27 mouse cellular contexts compared by ENCODE assay signal in the genomic region with DNA sequence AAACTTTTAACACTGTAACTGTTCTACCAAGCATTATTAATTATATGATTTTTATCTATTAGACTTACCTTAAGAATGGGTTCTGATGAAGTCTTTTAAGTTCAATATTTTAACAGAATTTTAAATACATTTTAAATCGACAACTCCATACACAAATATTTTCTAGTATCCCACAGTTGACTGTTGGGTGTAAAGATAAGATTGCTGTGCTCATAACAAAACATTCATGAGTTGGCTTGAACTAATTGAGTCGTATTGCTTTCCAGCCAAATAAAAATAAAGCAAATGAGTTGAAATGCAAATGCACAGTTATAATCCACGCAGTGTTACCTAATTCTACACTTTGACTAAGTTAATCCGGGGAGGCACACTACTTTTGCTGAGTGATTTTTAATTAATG.
"Had no signal": no experiment of that assay in that cellular context is flagged by ENCODE, and none has a peak within 500 bp of the region (broad histone marks: within the 10 kb centered on the region; RNA-seq: fewer than 3 reads in every experiment).

No protein-coding gene starts in this region.

- ATAC-seq: forebrain, embryonic 13.5 days; forebrain, embryonic 14.5 days; forebrain, embryonic 15.5 days; forebrain, embryonic 16.5 days; forebrain, postnatal 0 days had no signal

- H3K27me3 ChIP-seq: embryonic facial prominence, embryonic 12.5 days; embryonic facial prominence, embryonic 13.5 days; embryonic facial prominence, embryonic 15.5 days; forebrain, embryonic 12.5 days; forebrain, embryonic 13.5 days; forebrain, embryonic 15.5 days had no signal

- H3K4me1 ChIP-seq: embryonic facial prominence, embryonic 12.5 days had no signal

- H3K4me2 ChIP-seq: embryonic facial prominence, embryonic 12.5 days; embryonic facial prominence, embryonic 13.5 days; embryonic facial prominence, embryonic 15.5 days; forebrain, embryonic 12.5 days; forebrain, embryonic 13.5 days; forebrain, embryonic 15.5 days had no signal

- H3K36me3 ChIP-seq: embryonic facial prominence, embryonic 10.5 days; embryonic facial prominence, embryonic 12.5 days; embryonic facial prominence, embryonic 13.5 days; embryonic facial prominence, embryonic 15.5 days; forebrain, embryonic 10.5 days; forebrain, embryonic 12.5 days; forebrain, embryonic 15.5 days had no signal

- H3K9ac ChIP-seq: embryonic facial prominence, embryonic 12.5 days; embryonic facial prominence, embryonic 13.5 days; embryonic facial prominence, embryonic 15.5 days; forebrain, embryonic 12.5 days; forebrain, embryonic 13.5 days; forebrain, embryonic 15.5 days; forebrain, postnatal 0 days had no signal

- H3K4me3 ChIP-seq: embryonic facial prominence, embryonic 10.5 days; embryonic facial prominence, embryonic 12.5 days; embryonic facial prominence, embryonic 13.5 days; embryonic facial prominence, embryonic 15.5 days; erythroblast, embryonic 14.5 days; forebrain, embryonic 10.5 days; forebrain, embryonic 12.5 days; forebrain, embryonic 13.5 days; forebrain, embryonic 15.5 days; gastrocnemius, adult 2 months; heart, adult 2 months had no signal

- H3K27ac ChIP-seq: embryonic facial prominence, embryonic 10.5 days; embryonic facial prominence, embryonic 12.5 days; embryonic facial prominence, embryonic 13.5 days; embryonic facial prominence, embryonic 15.5 days; forebrain, embryonic 10.5 days; forebrain, embryonic 12.5 days; forebrain, embryonic 13.5 days; forebrain, embryonic 15.5 days; gastrocnemius, adult 2 months; heart, adult 2 months had no signal

- DNase-seq: cerebellum, adult 8-10 months; cerebellum, adult 9-10 months; cerebellum, adult 9-11 months; cerebellum, postnatal 10 days; cerebellum, postnatal 14 days; cerebellum, postnatal 25 days; cerebellum, postnatal 36 days; embryo, embryonic 11 days; forebrain, postnatal 0 days; gastrocnemius, adult 2 months; gastrocnemius, postnatal 10 days; gastrocnemius, postnatal 14 days; gastrocnemius, postnatal 25 days; gastrocnemius, postnatal 36 days; heart, adult 18-20 months; heart, adult 2 months had no signal

- H3K9me3 ChIP-seq: embryonic facial prominence, embryonic 10.5 days; embryonic facial prominence, embryonic 12.5 days; embryonic facial prominence, embryonic 13.5 days; embryonic facial prominence, embryonic 15.5 days; forebrain, embryonic 10.5 days; forebrain, embryonic 12.5 days; forebrain, embryonic 13.5 days; forebrain, embryonic 15.5 days had no signal
